Comparison of ENCODE assay signal across 8 mouse cellular contexts in genomic region chr10:121739548-121740505, GRCm38 (mm10). TPM values are rescaled to one million over a fixed set of nuclear protein-coding genes. Genes with fewer than 3 reads are reported as not detected.
A peak's percentile ranks its signal among the peaks of the same experiment; 100 is the strongest.
DNase-seq lines count a peak whose midpoint lies in the region; ATAC-seq and TF ChIP-seq lines count a peak whose summit lies in the region.

TSS of gene BC048403 (plus strand) at chr10:121739937.

- H3K4me3 ChIP-seq in hindbrain, embryonic 15.5 days = peak within 1 kb of the TSS; percentile 82

- WGBS in hindbrain, embryonic 15.5 days = under 1% methylated on average over 58 of the region's 68 CpGs

- peak; percentile 97 for ATAC-seq in Patski
- ATAC-seq in hindbrain, embryonic 15.5 days (ENCODE audit: low FRiP score, low read depth) = peak; percentile 92

- peak within 1 kb of the TSS; percentile 56 for H3K9ac ChIP-seq in hindbrain, embryonic 15.5 days

- H3K9me3 ChIP-seq in hindbrain, embryonic 15.5 days = no peaks in the 10 kb centered on the region

- CTCF ChIA-PET in Patski (lab: Charles Lee) = interaction anchor here (0.8 to 1.7 kb wide), 4 partner anchors 9 to 315 kb away, joined by 3 to 5 read pairs (median 3); no protein-coding TSS in a partner anchor

- DNase-seq in Patski (ENCODE audit: low read depth, low spot score) = peak; percentile 12
- peak; percentile 92 to 94 for DNase-seq in cerebellum, postnatal 14 days
- peak; percentile 68 to 76 for DNase-seq in frontal cortex, postnatal 25 days (ENCODE audit: low spot score in 2 of 2)
- peak; percentile 75 for DNase-seq in left cerebral cortex, adult 11 months (ENCODE audit: low spot score)
- peak; percentile 91 to 92 for DNase-seq in lung, postnatal 4 days
- DNase-seq in retina, postnatal 7 days (ENCODE audit: low read depth, low spot score) = peak; percentile 71
- DNase-seq in urinary bladder, adult 2 months (ENCODE audit: low spot score) = peak; percentile 87

- H3K36me3 ChIP-seq in hindbrain, embryonic 15.5 days = no peaks in the 10 kb centered on the region

- in situ Hi-C loops in Patski (cut with MboI; ENCODE audit: low pct_unique_long_range_greater_than_20kb) = no loop called here

- peak within 1 kb of the TSS; percentile 95 for H3K4me2 ChIP-seq in hindbrain, embryonic 15.5 days

- peaks cover 8% of the 10 kb centered on the region for H3K4me1 ChIP-seq in hindbrain, embryonic 15.5 days (replicated peaks)

- POLR2A ChIA-PET in Patski (lab: Charles Lee) = interaction anchor here (1.0 kb wide), 1 partner anchor 17 kb away, joined by 3 read pairs; no protein-coding TSS in a partner anchor

- no peaks in the 10 kb centered on the region for H3K27me3 ChIP-seq in Patski
- H3K27me3 ChIP-seq in hindbrain, embryonic 15.5 days = no peaks in the 10 kb centered on the region

- peak within 1 kb of the TSS; percentile 82 for H3K27ac ChIP-seq in hindbrain, embryonic 15.5 days (replicated peaks)

- TF ChIP-seq CTCF in Patski (IDR thresholded peaks at IDR 0.05) = no peak

RNA-seq across cellular contexts. Expression of gene BC048403, which starts in this region (rescaled TPM):
- polyA plus RNA-seq in Patski (2021) = 7.0 TPM
- polyA plus RNA-seq in hindbrain, embryonic 15.5 days (2015; fragmentation: Nextera tagmentation; extraction: Ambion mirVana) = 2.3 and 2.5 TPM in 2 replicates
- polyA plus RNA-seq in urinary bladder, adult 2 months (2012; rRNA removed) = 5.7 and 6.6 TPM in 2 replicates

Comparison
In these comparisons a context has a peak if more than half of its experiments do, and no peak if none do; other contexts are left out.
1. Peak in every context shown above with its lines: DNase-seq, ATAC-seq, H3K4me3 ChIP-seq and H3K27ac ChIP-seq.
2. DNase-seq: peak in every context shown above with its lines; median percentile 93 in cerebellum, postnatal 14 days; 92 in lung, postnatal 4 days; 87 in urinary bladder, adult 2 months; 75 in left cerebral cortex, adult 11 months; 72 in frontal cortex, postnatal 25 days; 71 in retina, postnatal 7 days; 12 in Patski.